Mouse (Mus musculus): ENCODE data around the gene Cnnm3.

DNA sequence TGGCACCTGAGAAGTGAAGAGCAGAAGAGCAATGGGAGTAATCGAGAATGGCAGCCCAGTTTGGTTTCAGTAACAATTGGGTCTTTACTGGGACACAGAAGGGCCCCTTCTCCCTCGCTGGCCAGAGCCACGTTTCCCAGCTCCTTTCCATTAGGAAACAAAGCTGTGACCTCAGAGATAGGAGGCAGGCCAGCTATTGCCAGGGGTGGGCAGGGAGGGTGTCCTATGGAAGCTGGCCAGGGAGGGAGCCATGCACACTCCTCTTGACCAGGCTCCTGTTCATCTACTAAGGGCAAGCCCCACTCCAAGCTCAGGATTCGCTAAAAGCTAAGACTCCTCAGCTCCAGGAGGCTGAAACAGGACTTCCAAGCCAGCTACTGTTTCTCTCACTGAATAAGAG is 47.6 kb downstream of the Cnnm3 start:
- TF ChIP-seq POLR2A (IDR thresholded peaks at IDR 0.05; ENCODE audit: borderline replicate concordance, insufficient read depth, low read length), result no peak
- TF ChIP-seq CTCF (IDR thresholded peaks at IDR 0.05; ENCODE audit: borderline replicate concordance, insufficient read depth, low read depth, low read length), result no peak
